Mouse (Mus musculus): ENCODE data around the gene Ccdc106.

- TF ChIP-seq EP300 (IDR thresholded peaks at IDR 0.05; ENCODE audit: insufficient read depth, low read depth, low read length) (no peak), POLR2A (IDR thresholded peaks at IDR 0.05; ENCODE audit: insufficient read depth, low read depth, low read length) (no peak)
These were observed 72.0 kb downstream of the Ccdc106 start for GRCm38 (mm10) chr7:5092381-5092780.
